Mouse (Mus musculus): ENCODE data around the gene Gm20388. TPM values are rescaled to one million over a fixed set of nuclear protein-coding genes. Genes with fewer than 3 reads are reported as not detected.

The Gm20388 gene
- polyA plus RNA-seq, 1 experiment from 2014 or later, result not detected

- Histone ChIP-seq H3K36me3 (no peaks in the 10 kb centered on the region), H3K4me1 (replicated peaks) (peaks cover 29% of the 10 kb centered on the region), H3K9ac (peak overlapping the region; percentile 64), H3K27ac (peak overlapping the region; percentile 93), H3K4me3 (peak overlapping the region; percentile 68), H3K4me2 (peak overlapping the region; percentile 89), H3K9me3 (replicated peaks) (no peaks in the 10 kb centered on the region), H3K27me3 (peaks cover 87% of the 10 kb centered on the region)
- no peak for ATAC-seq (replicated peaks; ENCODE audit: insufficient number of reproducible peaks, insufficient read depth, low FRiP score, low read depth)
- 1% methylated on average over 28 of the region's 28 CpGs for WGBS
These were observed 1207.3 kb downstream of the Gm20388 start for GRCm38 (mm10) chr8:121117906-121118305.

GRCm38 (mm10) chr8:121118634-121119420 lies 1208.2 kb downstream of the Gm20388 start:
- no peak for ATAC-seq (replicated peaks; ENCODE audit: insufficient number of reproducible peaks, insufficient read depth, low FRiP score, low read depth)
- WGBS, result 13% methylated on average over 18 of the region's 18 CpGs
- Histone ChIP-seq H3K4me1 (replicated peaks) (peaks cover 23% of the 10 kb centered on the region), H3K4me3 (peak overlapping the region; percentile 68), H3K27me3 (peaks cover 92% of the 10 kb centered on the region), H3K9me3 (replicated peaks) (no peaks in the 10 kb centered on the region), H3K4me2 (peak overlapping the region; percentile 89), H3K36me3 (no peaks in the 10 kb centered on the region), H3K9ac (peak overlapping the region; percentile 34; the same call in 1 of the 2 replicates), H3K27ac (no peak overlapping the region)

GRCm38 (mm10) chr8:121119635-121120455 lies 1209.2 kb downstream of the Gm20388 start:
- 27% methylated on average over 12 of the region's 12 CpGs for WGBS
- H3K4me1 ChIP-seq (replicated peaks), result peaks cover 28% of the 10 kb centered on the region
- H3K9me3 ChIP-seq (replicated peaks), result no peaks in the 10 kb centered on the region
- H3K36me3 ChIP-seq, result no peaks in the 10 kb centered on the region
- H3K4me3 ChIP-seq, result peak overlapping the region; percentile 68
- ATAC-seq (replicated peaks; ENCODE audit: insufficient number of reproducible peaks, insufficient read depth, low FRiP score, low read depth), result no peak
- peak overlapping the region; percentile 26; the same call in 1 of the 2 replicates for H3K27ac ChIP-seq
- H3K4me2 ChIP-seq, result peak overlapping the region; percentile 89
- H3K9ac ChIP-seq, result peak overlapping the region; percentile 34
- H3K27me3 ChIP-seq, result peaks cover 94% of the 10 kb centered on the region

GRCm38 (mm10) chr8:121120456-121121419 lies 1210.1 kb downstream of the Gm20388 start:
- Histone ChIP-seq H3K27me3 (peaks cover 93% of the 10 kb centered on the region), H3K36me3 (no peaks in the 10 kb centered on the region), H3K4me2 (peak overlapping the region; percentile 89), H3K27ac (peak overlapping the region; percentile 26; the same call in 1 of the 2 replicates), H3K9me3 (replicated peaks) (no peaks in the 10 kb centered on the region), H3K9ac (peak overlapping the region; percentile 34; the same call in 1 of the 2 replicates), H3K4me3 (peak overlapping the region; percentile 68), H3K4me1 (replicated peaks) (peaks cover 33% of the 10 kb centered on the region)
- ATAC-seq (replicated peaks; ENCODE audit: insufficient number of reproducible peaks, insufficient read depth, low FRiP score, low read depth), result no peak
- WGBS, result 33% methylated on average over 17 of the region's 17 CpGs

GRCm38 (mm10) chr8:121121704-121122103 lies 1211.1 kb downstream of the Gm20388 start:
- no peak overlapping the region for H3K9ac ChIP-seq
- WGBS, result 42% methylated on average over 8 of the region's 8 CpGs
- H3K9me3 ChIP-seq (replicated peaks), result no peaks in the 10 kb centered on the region
- no peak overlapping the region for H3K4me2 ChIP-seq
- H3K27ac ChIP-seq, result no peak overlapping the region
- no peak for ATAC-seq (replicated peaks; ENCODE audit: insufficient number of reproducible peaks, insufficient read depth, low FRiP score, low read depth)
- H3K4me3 ChIP-seq, result no peak overlapping the region
- no peaks in the 10 kb centered on the region for H3K36me3 ChIP-seq
- peaks cover 29% of the 10 kb centered on the region for H3K4me1 ChIP-seq (replicated peaks)
- H3K27me3 ChIP-seq, result peaks cover 94% of the 10 kb centered on the region

- peaks cover 94% of the 10 kb centered on the region for H3K27me3 ChIP-seq
These were observed 1211.7 kb downstream of the Gm20388 start for GRCm38 (mm10) chr8:121122368-121122767.

GRCm38 (mm10) chr8:121123113-121123512 lies 1212.5 kb downstream of the Gm20388 start:
- Histone ChIP-seq H3K9me3 (replicated peaks) (no peaks in the 10 kb centered on the region), H3K9ac (no peak overlapping the region), H3K27ac (no peak overlapping the region), H3K36me3 (no peaks in the 10 kb centered on the region), H3K27me3 (peaks cover 93% of the 10 kb centered on the region), H3K4me2 (no peak overlapping the region), H3K4me3 (no peak overlapping the region), H3K4me1 (replicated peaks) (peaks cover 26% of the 10 kb centered on the region)
- ATAC-seq (replicated peaks; ENCODE audit: insufficient number of reproducible peaks, insufficient read depth, low FRiP score, low read depth), result no peak
- WGBS, result 79% methylated on average over 2 of the region's 2 CpGs

More at GRCm38 (mm10) chr8:121122368-121122767, 1211.7 kb downstream of the Gm20388 start:
- peaks cover 24% of the 10 kb centered on the region for H3K4me1 ChIP-seq (replicated peaks)
- no peak overlapping the region for H3K9ac ChIP-seq
- H3K36me3 ChIP-seq, result no peaks in the 10 kb centered on the region
- no peak overlapping the region for H3K4me2 ChIP-seq
- H3K9me3 ChIP-seq (replicated peaks), result no peaks in the 10 kb centered on the region
- no peak for ATAC-seq (replicated peaks; ENCODE audit: insufficient number of reproducible peaks, insufficient read depth, low FRiP score, low read depth)
- no peak overlapping the region for H3K27ac ChIP-seq
- H3K4me3 ChIP-seq, result no peak overlapping the region
- WGBS, result 29% methylated on average over 7 of the region's 7 CpGs

- H3K9ac ChIP-seq, result no peak overlapping the region
These were observed 1214.1 kb downstream of the Gm20388 start for GRCm38 (mm10) chr8:121124547-121125239.

GRCm38 (mm10) chr8:121125311-121125876 lies 1214.8 kb downstream of the Gm20388 start:
- ATAC-seq (replicated peaks; ENCODE audit: insufficient number of reproducible peaks, insufficient read depth, low FRiP score, low read depth), result peak; percentile 58
- Histone ChIP-seq H3K9ac (peak overlapping the region; percentile 11), H3K9me3 (replicated peaks) (no peaks in the 10 kb centered on the region), H3K36me3 (no peaks in the 10 kb centered on the region), H3K27ac (peak overlapping the region; percentile 78), H3K4me3 (peak overlapping the region; percentile 43), H3K27me3 (peaks cover 97% of the 10 kb centered on the region), H3K4me2 (peak overlapping the region; percentile 71), H3K4me1 (replicated peaks) (peaks cover 36% of the 10 kb centered on the region)
- WGBS, result under 1% methylated on average over 36 of the region's 36 CpGs

More at GRCm38 (mm10) chr8:121124547-121125239, 1214.1 kb downstream of the Gm20388 start:
- no peaks in the 10 kb centered on the region for H3K9me3 ChIP-seq (replicated peaks)
- H3K4me3 ChIP-seq, result peak overlapping the region; percentile 43
- H3K4me2 ChIP-seq, result peak overlapping the region; percentile 71
- WGBS, result 5% methylated on average over 17 of the region's 17 CpGs
- peak overlapping the region; percentile 78 for H3K27ac ChIP-seq
- peaks cover 38% of the 10 kb centered on the region for H3K4me1 ChIP-seq (replicated peaks)
- peaks cover 97% of the 10 kb centered on the region for H3K27me3 ChIP-seq
- peak; percentile 8; the same call in 1 of the 2 replicates for ATAC-seq (replicated peaks; ENCODE audit: insufficient number of reproducible peaks, insufficient read depth, low FRiP score, low read depth)
- no peaks in the 10 kb centered on the region for H3K36me3 ChIP-seq

- no peaks in the 10 kb centered on the region for H3K9me3 ChIP-seq (replicated peaks)
- H3K36me3 ChIP-seq, result no peaks in the 10 kb centered on the region
- H3K27me3 ChIP-seq, result peaks cover 95% of the 10 kb centered on the region
- H3K4me3 ChIP-seq, result peak overlapping the region; percentile 43; the same call in 1 of the 2 replicates
- H3K9ac ChIP-seq, result no peak overlapping the region
- ATAC-seq (replicated peaks; ENCODE audit: insufficient number of reproducible peaks, insufficient read depth, low FRiP score, low read depth), result no peak
- H3K4me1 ChIP-seq (replicated peaks), result peaks cover 35% of the 10 kb centered on the region
- H3K4me2 ChIP-seq, result peak overlapping the region; percentile 71
- 18% methylated on average over 6 of the region's 6 CpGs for WGBS
- H3K27ac ChIP-seq, result no peak overlapping the region
These were observed 1215.5 kb downstream of the Gm20388 start for GRCm38 (mm10) chr8:121126191-121126590.
